Mouse (Mus musculus) heart, embryonic 16.5 days (tissue): ENCODE results near the gene Dnajc1. TPM values are rescaled to one million over a fixed set of nuclear protein-coding genes. Genes with fewer than 3 reads are reported as not detected.

Experiments
- ATAC-seq: fragments of 200-750 bp; cut with Nextera tagmentation; replicated peaks from 2 replicates; pipeline ENCODE4 v1.8.0; 2017; ENCODE audit warnings: moderate number of reproducible peaks; ENCODE audit not compliant: insufficient read depth, low FRiP score; ENCODE audit errors: extremely low read depth
- H3K27ac ChIP-seq: fragments of 300-500 bp; sonication (generic); 2 replicates; pipeline ENCODE4 v1.5.1; 2014; ENCODE audit warnings: mild to moderate bottlenecking, low read length, control low read depth, moderate library complexity
- H3K27me3 ChIP-seq: fragments of 300-500 bp; sonication (generic); 2 replicates; pipeline ENCODE4 v1.6.1; 2014; ENCODE audit warnings: low read length, mixed read lengths; ENCODE audit not compliant: control insufficient read depth, insufficient read depth
- H3K36me3 ChIP-seq: fragments of 300-500 bp; sonication (generic); 2 replicates; pipeline ENCODE4 v1.6.1; 2014; ENCODE audit not compliant: control insufficient read depth, insufficient read depth
- H3K4me1 ChIP-seq: fragments of 300-500 bp; sonication (generic); 2 replicates; pipeline ENCODE4 v1.6.1; 2014; ENCODE audit warnings: low read length, mixed read lengths; ENCODE audit not compliant: control insufficient read depth, insufficient read depth
- H3K4me2 ChIP-seq: fragments of 300-500 bp; sonication (generic); 2 replicates; pipeline ENCODE4 v1.6.1; 2014; ENCODE audit warnings: low read depth, mild to moderate bottlenecking, control low read depth, low read length
- H3K4me3 ChIP-seq: fragments of 300-500 bp; sonication (generic); 2 replicates; pipeline ENCODE4 v1.5.1; 2014; ENCODE audit warnings: mild to moderate bottlenecking, control low read depth, low read length
- H3K9ac ChIP-seq: fragments of 300-500 bp; sonication (generic); 2 replicates; pipeline ENCODE4 v1.6.1; 2014; ENCODE audit warnings: low read length, control low read depth
- H3K9me3 ChIP-seq: fragments of 300-500 bp; sonication (generic); replicated peaks from 2 replicates; pipeline ENCODE4 v1.6.1; 2016; ENCODE audit warnings: low read length; ENCODE audit not compliant: control insufficient read depth
- WGBS: fragments of 180-500 bp; shearing (Covaris S2); extraction: QIAGEN DNeasy Blood & Tissue Kit; methylation state at CpG from one replicate; pipeline ENCODE4 v1.1.7; 2014; 5-methylcytosine and 5-hydroxymethylcytosine counted together
- polyA plus RNA-seq: library from polyadenylated mRNA; unstranded; fragments of >200 nt; fragmentation: Nextera tagmentation; extraction: Ambion mirVana; gene quantifications from 2 replicates; pipeline ENCODE4 v1.2.1, GENCODE M21; 2015

The Dnajc1 gene
- 24.6 and 24.8 TPM in 2 replicates for polyA plus RNA-seq

DNA sequence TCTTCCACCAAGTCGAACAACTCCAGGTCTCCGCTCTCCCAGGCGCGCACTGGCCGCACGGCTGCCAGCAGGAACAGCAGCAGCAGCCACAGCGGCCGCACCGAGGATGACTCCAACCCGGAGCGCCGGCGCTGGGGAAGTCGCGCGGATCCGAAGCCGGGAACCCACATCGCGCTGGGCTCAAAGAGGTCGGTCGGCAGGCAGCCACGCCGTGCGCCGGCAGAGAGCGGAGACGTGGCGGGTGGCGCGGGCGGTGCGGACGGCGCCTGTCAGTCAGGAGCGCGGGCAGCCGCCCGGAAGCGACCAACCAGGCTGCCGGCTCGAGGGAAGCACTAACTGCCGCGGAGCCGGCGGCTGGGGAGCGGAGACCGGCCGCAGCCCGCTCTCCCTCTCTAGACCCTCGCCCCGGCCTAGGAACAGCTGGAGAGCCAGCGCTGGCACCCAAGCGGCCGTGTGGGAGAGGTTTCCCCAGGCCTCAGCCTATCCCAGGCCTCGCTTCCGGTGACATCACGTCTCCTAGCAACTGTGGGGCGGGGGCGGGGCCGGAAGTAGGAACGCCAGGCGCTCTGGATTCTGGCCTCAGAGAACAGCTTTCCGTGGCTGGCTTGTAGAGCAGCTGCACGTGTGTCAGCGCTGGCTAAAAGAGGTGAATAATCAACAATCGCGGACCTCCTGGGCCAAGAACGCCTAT, at the start of gene Dnajc1:
Gene Dnajc1, minus strand, starts transcription at position 500 of the 691 bp plus-strand sequence.
- H3K27ac ChIP-seq: peak within 1 kb of the TSS; percentile 98
- peak within 1 kb of the TSS; percentile 77 for H3K4me2 ChIP-seq
- H3K36me3 ChIP-seq: no peaks in the 10 kb centered on the region
- peaks cover 10% of the 10 kb centered on the region for H3K4me1 ChIP-seq
- WGBS: under 1% methylated on average over 69 of the region's 69 CpGs
- peaks cover 3% of the 10 kb centered on the region; the same call in 1 of the 2 replicates for H3K9me3 ChIP-seq
- peak within 1 kb of the TSS; percentile 80 for H3K9ac ChIP-seq
- H3K27me3 ChIP-seq: no peaks in the 10 kb centered on the region
- ATAC-seq: peak; percentile 99
- H3K4me3 ChIP-seq: peak within 1 kb of the TSS; percentile 65

DNA sequence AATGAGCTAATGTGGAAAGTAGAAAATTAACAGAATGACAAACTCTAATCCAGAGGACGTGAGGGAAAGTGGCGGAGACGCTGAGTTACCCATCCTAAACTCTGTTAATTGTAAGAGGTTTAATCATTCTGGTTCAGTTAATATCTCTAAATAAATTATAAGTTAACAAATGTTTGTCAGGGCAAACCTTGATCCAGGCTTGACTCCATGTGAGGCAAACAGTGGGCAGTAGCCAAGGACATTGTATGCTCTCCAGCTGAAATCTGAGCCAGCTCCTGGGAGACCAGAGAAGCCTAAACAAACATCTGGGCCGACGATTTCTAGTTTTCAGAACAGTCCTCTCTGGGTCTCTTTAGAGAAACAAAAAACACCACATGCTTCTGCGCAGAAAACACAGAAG, 49.2 kb upstream of the Dnajc1 start:
- no peaks in the 10 kb centered on the region for H3K4me1 ChIP-seq
- no peak for ATAC-seq
- no peak overlapping the region for H3K4me3 ChIP-seq
- H3K27me3 ChIP-seq: no peaks in the 10 kb centered on the region
- H3K9me3 ChIP-seq: no peaks in the 10 kb centered on the region
- H3K36me3 ChIP-seq: no peaks in the 10 kb centered on the region
- H3K4me2 ChIP-seq: no peak overlapping the region
- no peak overlapping the region for H3K27ac ChIP-seq
- WGBS: 59% methylated on average over 6 of the region's 6 CpGs
- H3K9ac ChIP-seq: no peak overlapping the region

DNA sequence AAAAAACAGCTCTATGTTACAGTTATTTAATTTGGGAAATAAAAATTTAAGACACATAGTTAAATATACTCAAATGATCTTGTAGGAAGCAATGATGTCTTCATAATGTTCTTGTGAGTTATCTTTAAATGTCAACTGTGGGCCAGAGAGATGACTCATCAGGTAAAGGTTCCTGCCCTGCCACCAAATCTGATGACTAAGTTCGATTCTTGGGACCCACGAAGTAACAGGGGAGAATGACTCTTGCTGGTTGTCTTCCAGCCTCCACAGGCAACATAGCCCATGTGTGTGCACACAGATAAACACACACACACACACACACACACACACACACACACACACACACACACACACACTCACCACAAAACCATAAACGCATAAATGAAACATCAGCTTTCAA, 22.6 kb upstream of the Dnajc1 start:
- WGBS: 89% methylated on average over 3 of the region's 3 CpGs
- H3K9ac ChIP-seq: no peak overlapping the region
- no peaks in the 10 kb centered on the region for H3K9me3 ChIP-seq
- no peak overlapping the region for H3K27ac ChIP-seq
- no peaks in the 10 kb centered on the region for H3K36me3 ChIP-seq
- ATAC-seq: no peak
- no peaks in the 10 kb centered on the region for H3K27me3 ChIP-seq
- no peak overlapping the region for H3K4me2 ChIP-seq
- H3K4me1 ChIP-seq: no peaks in the 10 kb centered on the region
- no peak overlapping the region for H3K4me3 ChIP-seq

DNA sequence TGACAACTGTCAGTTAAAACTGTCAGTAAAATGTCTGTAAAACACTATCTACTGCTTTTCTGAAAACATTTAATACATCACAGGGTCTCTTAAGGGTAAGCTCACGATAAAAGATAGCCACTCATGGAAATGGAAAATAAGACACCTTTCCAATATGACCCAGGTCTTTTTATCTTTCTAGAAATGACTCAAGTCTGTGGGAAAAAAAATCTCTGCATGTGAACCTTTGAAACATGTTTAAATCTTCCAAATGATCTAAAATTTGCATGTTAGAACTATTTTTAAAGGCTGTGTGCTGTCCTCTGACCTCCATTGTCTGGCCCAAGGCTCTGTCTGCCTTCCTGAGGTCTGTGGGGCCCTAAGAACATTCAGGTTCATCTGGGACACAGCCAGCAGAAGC, 11.0 kb upstream of the Dnajc1 start:
- no peak for ATAC-seq
- no peak overlapping the region for H3K9ac ChIP-seq
- H3K27me3 ChIP-seq: no peaks in the 10 kb centered on the region

DNA sequence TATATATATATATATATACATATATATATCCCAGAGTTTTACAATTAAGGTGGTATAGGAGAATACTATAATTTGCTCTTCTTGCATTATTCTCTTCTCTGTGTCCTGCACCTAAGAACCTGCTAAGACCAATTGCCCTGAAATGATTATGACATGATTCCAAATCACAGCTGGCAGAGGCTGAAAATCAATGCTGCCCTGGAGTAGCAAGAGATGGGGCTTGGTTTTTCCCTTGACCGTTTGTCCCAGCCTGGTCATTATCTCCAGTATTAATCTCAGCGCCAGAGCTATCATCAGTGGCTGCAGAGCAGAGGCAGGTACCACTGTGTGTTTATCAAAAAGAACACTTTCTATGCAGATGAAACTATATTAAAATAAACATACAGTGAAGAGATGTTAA, 9.1 kb upstream of the Dnajc1 start:
- H3K9ac ChIP-seq: no peak overlapping the region
- no peaks in the 10 kb centered on the region for H3K9me3 ChIP-seq
- H3K4me3 ChIP-seq: no peak overlapping the region
- H3K27ac ChIP-seq: no peak overlapping the region
- no peaks in the 10 kb centered on the region for H3K36me3 ChIP-seq
- H3K27me3 ChIP-seq: no peaks in the 10 kb centered on the region
- no peaks in the 10 kb centered on the region for H3K4me1 ChIP-seq
- ATAC-seq: no peak
- 69% methylated on average over 2 of the region's 2 CpGs for WGBS
- no peak overlapping the region for H3K4me2 ChIP-seq

More for the DNA sequence above, 11.0 kb upstream of the Dnajc1 start:
- Histone ChIP-seq H3K36me3 (no peaks in the 10 kb centered on the region), H3K4me1 (no peaks in the 10 kb centered on the region), H3K9me3 (no peaks in the 10 kb centered on the region), H3K4me2 (no peak overlapping the region), H3K4me3 (no peak overlapping the region), H3K27ac (no peak overlapping the region)
- WGBS: 66% methylated on average over 1 of the region's 1 CpGs

DNA sequence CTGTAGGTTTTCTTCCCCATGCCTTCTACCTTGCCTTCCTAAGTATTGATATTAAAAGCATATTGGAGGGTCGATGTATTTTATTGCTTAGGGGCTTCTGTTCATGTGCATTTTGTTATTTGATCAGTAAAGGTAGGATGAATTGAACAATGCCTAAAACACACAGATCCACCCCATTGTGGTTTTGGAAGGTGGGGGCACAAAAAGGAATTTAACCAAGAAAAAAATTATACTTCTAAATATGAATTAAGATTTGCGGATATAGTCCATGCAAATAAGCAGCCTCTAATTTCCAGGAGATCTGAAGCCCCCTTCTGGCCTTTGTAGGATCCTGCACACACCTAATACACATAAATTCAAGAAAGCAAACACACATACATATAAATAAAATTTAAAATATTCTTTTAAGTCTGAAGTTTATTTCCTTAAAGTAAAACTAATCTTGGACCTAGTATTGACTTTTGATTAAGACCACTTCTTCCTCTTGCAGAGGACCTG, 441 bp upstream of the Dnajc1 start:
- H3K27ac ChIP-seq: peak overlapping the region; percentile 98
- WGBS: 64% methylated on average over 2 of the region's 2 CpGs
- H3K4me3 ChIP-seq: peak overlapping the region; percentile 65
- peak overlapping the region; percentile 80 for H3K9ac ChIP-seq
- peaks cover 3% of the 10 kb centered on the region; the same call in 1 of the 2 replicates for H3K9me3 ChIP-seq
- H3K4me2 ChIP-seq: peak overlapping the region; percentile 60
- ATAC-seq: no peak
- no peaks in the 10 kb centered on the region for H3K27me3 ChIP-seq
- no peaks in the 10 kb centered on the region for H3K36me3 ChIP-seq
- peaks cover 10% of the 10 kb centered on the region for H3K4me1 ChIP-seq

DNA sequence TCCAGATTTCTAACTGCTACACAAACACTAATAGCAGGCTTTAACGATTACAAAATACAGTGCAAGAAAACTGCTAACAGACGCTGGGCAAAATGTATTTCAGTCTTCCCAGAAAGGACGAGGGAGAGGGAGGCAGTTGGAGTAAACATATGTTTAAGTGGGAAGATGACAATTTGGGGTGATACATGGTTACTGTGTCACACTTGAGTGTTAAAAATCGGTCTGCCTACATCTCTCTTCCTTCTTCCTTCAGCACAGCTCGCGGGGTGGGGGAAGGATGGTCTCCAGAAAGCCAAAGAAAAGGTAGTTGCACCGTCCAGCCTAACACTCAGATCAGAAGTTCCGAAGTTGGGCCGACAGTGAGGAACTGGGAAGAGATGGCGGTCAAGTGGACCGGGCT, 769 bp downstream of the Dnajc1 start:
- H3K36me3 ChIP-seq: no peaks in the 10 kb centered on the region
- H3K4me3 ChIP-seq: peak overlapping the region; percentile 65
- no peaks in the 10 kb centered on the region for H3K27me3 ChIP-seq
- peak overlapping the region; percentile 77 for H3K4me2 ChIP-seq
- ATAC-seq: no peak; the same call in 1 of the 2 replicates
- peaks cover 3% of the 10 kb centered on the region; the same call in 1 of the 2 replicates for H3K9me3 ChIP-seq
- under 1% methylated on average over 11 of the region's 11 CpGs for WGBS
- H3K27ac ChIP-seq: peak overlapping the region; percentile 98
- H3K9ac ChIP-seq: peak overlapping the region; percentile 80
- H3K4me1 ChIP-seq: peaks cover 10% of the 10 kb centered on the region

DNA sequence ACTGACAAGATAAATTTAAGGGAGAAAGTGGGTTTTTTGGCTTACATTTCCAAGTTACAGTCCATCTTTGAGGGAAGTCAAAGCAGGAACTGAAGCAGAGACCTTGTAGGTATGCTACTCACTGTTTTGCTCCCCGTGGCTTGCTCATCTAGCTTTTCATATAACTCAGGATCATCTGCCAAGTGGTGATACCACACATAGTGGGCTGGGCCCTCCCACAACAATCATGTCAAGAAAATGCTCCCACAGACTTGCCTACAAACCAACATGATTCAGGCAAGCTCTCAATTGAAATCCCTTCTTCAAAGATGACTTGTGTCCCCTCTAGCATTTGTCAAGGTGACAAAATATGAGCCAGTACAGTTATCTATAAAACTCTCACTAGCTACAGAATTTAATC, 3.0 kb downstream of the Dnajc1 start:
- no peaks in the 10 kb centered on the region for H3K27me3 ChIP-seq
- peaks cover 3% of the 10 kb centered on the region; the same call in 1 of the 2 replicates for H3K9me3 ChIP-seq
- no peak overlapping the region for H3K9ac ChIP-seq
- no peak overlapping the region for H3K27ac ChIP-seq
- H3K4me2 ChIP-seq: no peak overlapping the region
- no peak for ATAC-seq
- peaks cover 10% of the 10 kb centered on the region for H3K4me1 ChIP-seq
- H3K36me3 ChIP-seq: no peaks in the 10 kb centered on the region
- H3K4me3 ChIP-seq: no peak overlapping the region
- WGBS: 68% methylated on average over 1 of the region's 1 CpGs

DNA sequence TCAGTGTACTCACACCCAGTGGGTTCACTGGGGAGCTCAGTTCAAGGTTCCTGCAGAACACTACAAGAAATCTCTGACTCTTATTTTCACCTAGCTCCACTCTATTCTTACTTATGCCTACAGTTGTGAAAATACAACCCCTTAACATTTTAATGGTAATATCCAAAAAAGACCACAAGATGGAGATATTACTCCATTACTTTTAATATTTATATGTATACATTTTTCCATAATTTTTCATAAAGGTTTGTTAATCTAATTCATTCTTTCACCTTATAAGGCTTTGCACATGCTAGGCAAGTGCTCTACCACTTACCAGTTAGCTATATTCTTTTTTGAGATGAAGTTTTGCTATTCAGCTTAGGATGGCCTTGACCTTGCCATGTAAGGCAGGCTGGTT, 11.0 kb downstream of the Dnajc1 start:
- H3K4me2 ChIP-seq: no peak overlapping the region
- H3K9ac ChIP-seq: no peak overlapping the region
- no peaks in the 10 kb centered on the region for H3K4me1 ChIP-seq
- no peak overlapping the region for H3K27ac ChIP-seq
- H3K36me3 ChIP-seq: no peaks in the 10 kb centered on the region
- ATAC-seq: no peak
- H3K27me3 ChIP-seq: no peaks in the 10 kb centered on the region
- no peak overlapping the region for H3K4me3 ChIP-seq
- H3K9me3 ChIP-seq: no peaks in the 10 kb centered on the region
